Mouse (Mus musculus) CD4-positive, CD25-positive, alpha-beta regulatory T cell (primary cell): ENCODE data around the gene Vmn1r34. TPM values are rescaled to one million over a fixed set of nuclear protein-coding genes. Genes with fewer than 3 reads are reported as not detected.

ENCODE experiments used
- polyA plus RNA-seq: library from polyadenylated mRNA; unstranded; fragments of 100-300 nt; shearing (Covaris generic); gene quantifications from one replicate; pipeline ENCODE4 v1.2.1, GENCODE M21; 2017

Gene Vmn1r34
- polyA plus RNA-seq: not detected

DNA sequence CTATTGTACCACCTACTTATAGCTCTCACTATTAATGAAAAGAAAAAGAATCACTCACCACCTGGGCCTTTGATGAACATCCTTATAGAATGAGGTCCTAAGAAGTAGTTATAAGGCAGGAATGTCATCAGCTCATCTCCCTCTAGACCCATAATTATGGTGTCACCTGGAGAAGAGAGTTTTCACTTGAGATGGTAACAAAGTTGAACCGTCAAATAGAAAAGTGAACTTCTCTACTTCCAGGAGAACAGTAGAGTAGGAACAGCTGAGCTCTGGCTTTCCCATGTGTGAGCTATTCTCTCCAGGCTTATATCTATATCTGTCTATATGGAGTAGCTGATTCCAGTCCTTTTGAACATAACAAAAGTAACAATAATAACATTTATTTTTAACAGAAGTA, at the start of gene Vmn1r34:
TSS of gene Vmn1r34 (minus strand) at position 101 of the 400 bp plus-strand sequence.

GRCm38 (mm10) chr6:66685806-66686205, 42.1 kb upstream of the Vmn1r34 start, which contains the start of gene Vmn1r35:
Gene Vmn1r35 (minus strand): TSS chr6:66685906.

GRCm38 (mm10) chr6:66618182-66618581, 25.5 kb downstream of the Vmn1r34 start, which contains the start of gene Vmn1r33:
Gene Vmn1r33 (minus strand): TSS chr6:66618282.

Other genes starting within 250 kb of the Vmn1r34 start
- gene Mad2l1, start 108.5 kb downstream of the Vmn1r34 start, polyA plus RNA-seq: 19.2 TPM
- gene Vmn1r32, start 83.8 kb downstream of the Vmn1r34 start, polyA plus RNA-seq: not detected
- 0.11 TPM for gene Vmn1r33, start 25.6 kb downstream of the Vmn1r34 start, polyA plus RNA-seq
- gene Vmn1r35, start 42.0 kb upstream of the Vmn1r34 start, polyA plus RNA-seq: not detected
- not detected for gene Vmn1r36, start 75.3 kb upstream of the Vmn1r34 start, polyA plus RNA-seq
- gene Vmn1r37, start 85.5 kb upstream of the Vmn1r34 start, polyA plus RNA-seq: not detected
- 0.08 TPM for gene Vmn1r38, start 138.7 kb upstream of the Vmn1r34 start, polyA plus RNA-seq
- gene Vmn1r39, start 166.7 kb upstream of the Vmn1r34 start, polyA plus RNA-seq: not detected